Mouse (Mus musculus) kidney, postnatal 14 days (tissue): ENCODE measurements at regions not wholly inside any gene's neighbourhood (a gene's known extent, or its start where the extent isn't known, plus 50 kb on each side); places are given as distances from the start of the nearest gene placed in this dataset.
A peak's percentile ranks its signal among the peaks of the same experiment; 100 is the strongest.

ENCODE experiments used
- DNase-seq: peaks from one replicate; pipeline ENCODE4 v3.0.0; 2022; ENCODE audit warnings: mixed read lengths

- no peak for DNase-seq
These were observed 306.1 kb upstream of the Myt1l start for GRCm38 (mm10) chr12:29222099-29222498.

- DNase-seq = no peak
These were observed 302.2 kb upstream of the Myt1l start for GRCm38 (mm10) chr12:29226001-29226400.

GRCm38 (mm10) chr12:29232492-29233447 lies 295.4 kb upstream of the Myt1l start:
- no peak for DNase-seq

DNA sequence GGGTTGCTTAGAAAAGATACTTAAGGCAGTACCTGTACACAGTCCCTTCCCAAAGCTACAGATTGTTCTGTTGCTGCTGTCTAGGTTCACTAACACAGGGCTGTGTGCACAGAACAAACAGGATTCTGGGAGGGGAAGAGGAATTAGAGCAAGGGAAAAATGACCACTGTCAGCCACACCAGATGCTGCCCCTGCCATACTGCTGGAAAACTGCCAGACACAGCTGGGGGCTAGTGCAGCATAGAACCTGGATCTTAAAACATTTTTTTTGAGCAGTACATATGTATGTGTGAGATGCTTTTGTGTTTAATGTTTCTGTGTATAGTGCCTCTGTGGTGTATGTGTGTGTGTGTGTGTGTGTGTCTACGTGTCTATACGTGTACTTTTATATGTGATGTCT lies 291.7 kb upstream of the Myt1l start:
- DNase-seq = no peak

GRCm38 (mm10) chr12:29237516-29237915 lies 290.7 kb upstream of the Myt1l start:
- DNase-seq = no peak

- DNase-seq = no peak
These were observed 288.7 kb upstream of the Myt1l start for GRCm38 (mm10) chr12:29239482-29239881.

- no peak for DNase-seq
These were observed 288.2 kb upstream of the Myt1l start for GRCm38 (mm10) chr12:29239975-29240374.

DNA sequence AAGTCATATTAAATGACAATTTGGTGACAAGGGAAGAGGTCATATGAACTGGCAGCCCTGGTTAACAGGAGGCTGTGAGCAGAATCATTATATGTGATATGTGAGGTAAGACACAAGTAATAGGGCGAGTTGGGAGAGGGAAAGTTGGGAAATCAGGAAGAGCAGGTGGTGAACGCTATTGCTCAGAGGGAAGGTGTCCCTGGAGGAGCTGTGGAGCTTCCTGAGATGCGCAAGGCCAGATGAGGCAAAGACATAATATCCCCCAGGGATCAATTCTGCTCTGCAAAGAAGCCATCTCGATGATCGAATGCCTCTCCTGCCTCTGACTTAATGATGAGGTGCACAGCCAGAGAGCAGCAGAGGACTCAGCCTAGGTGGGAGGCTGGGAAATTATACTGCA lies 285.1 kb upstream of the Myt1l start:
- DNase-seq = no peak

DNA sequence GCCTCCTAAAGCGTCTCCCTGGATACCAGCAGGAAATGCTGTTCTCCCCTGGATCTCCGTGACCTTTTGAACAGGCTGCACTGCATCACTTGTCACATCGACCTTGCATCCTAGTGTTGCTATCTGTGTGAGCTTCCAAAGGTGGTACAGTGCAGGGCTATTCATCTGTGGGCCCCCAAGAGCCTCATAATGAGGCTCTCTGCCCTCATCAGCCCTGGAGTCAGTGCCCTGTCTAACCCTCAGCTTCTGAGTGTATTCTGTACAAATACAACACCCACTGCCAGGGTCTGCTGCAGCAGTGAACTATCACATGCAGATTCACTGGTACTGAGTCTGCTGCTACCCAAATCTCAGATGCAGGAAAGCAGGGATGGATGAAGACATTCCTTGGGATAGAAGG lies 282.1 kb upstream of the Myt1l start:
- no peak for DNase-seq

DNA sequence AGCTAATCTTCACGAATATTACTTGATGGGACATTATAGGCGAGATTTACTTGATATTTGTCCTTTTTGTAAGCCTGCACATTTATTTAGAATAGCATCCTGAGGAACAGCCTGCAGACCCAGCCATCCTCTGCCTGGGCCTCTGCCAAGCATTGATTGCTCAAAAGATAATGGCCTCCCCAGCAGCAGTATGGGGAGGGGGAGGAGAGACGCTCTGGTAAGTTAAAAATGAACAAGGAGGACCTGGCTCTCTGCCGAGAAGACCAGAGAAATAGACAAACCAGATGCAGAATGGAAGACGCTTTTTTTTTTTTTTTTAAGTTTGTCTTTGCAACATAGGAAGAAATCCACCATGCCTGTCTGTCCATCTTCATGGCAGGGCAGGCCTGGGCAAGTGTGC lies 280.8 kb upstream of the Myt1l start:
- DNase-seq = no peak

- DNase-seq = no peak
These were observed 279.7 kb upstream of the Myt1l start for GRCm38 (mm10) chr12:29248459-29248858.

DNA sequence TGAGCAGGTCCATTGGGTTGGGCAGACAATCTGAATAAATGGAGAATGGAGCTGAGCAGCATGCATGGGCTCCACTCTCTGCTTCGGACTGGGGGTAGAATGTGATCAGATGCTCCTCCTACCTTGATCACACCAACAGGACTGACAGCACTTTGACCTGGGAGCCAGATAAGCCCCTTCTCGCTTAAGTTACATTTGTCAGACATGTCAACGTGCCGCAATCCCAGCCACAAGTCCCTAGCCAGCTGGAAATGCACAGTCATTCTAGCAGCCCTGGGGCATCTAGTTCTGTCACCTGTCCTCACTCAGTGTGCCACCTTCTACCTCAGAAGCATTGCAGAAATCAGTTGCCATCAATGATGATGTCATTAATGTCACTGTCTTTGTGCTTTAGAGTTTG lies 272.1 kb upstream of the Myt1l start:
- DNase-seq = no peak

GRCm38 (mm10) chr12:29257011-29257734 lies 271.0 kb upstream of the Myt1l start:
- no peak for DNase-seq

DNA sequence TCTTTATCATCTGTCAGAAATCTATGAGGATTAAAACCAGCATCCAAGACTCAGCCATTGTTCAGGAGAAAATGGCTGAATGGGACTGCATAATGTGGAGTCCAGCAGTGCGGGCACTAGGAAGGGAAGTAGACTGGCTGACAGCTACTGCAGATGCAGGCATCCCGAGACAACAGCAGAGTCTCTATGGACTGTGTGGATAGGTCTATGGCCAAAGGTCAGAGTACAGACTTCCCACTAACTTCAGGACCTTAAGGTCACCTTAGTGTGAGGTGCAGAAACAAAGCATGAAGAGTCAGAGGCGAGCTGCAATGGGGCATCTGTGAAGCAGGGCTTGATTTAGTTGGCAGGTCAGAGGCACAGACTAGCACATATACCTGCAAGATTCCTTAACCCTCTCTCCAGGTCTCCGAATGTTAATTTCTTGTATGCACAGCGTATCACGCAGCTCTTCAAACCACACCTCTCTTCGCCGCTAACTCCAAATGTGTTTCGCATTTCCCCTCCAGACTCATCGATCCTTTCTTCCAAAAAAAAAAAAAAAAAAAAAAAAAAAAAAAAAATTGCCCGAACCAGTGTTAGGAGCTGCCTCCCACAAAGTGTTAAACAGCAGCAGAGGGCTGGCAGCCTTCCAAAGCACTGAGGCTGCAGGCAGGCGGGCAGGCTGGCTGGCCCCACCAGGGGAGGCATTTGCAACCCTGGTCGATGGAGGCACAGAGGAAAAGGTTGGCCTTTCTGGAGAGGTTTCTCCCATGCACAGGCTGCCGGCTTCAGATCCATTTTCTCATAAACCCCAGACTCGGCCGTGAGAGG lies 270.2 kb upstream of the Myt1l start:
- peak; percentile 76 for DNase-seq

- DNase-seq = no peak
These were observed 269.7 kb upstream of the Myt1l start for GRCm38 (mm10) chr12:29258548-29258874.

- DNase-seq = no peak
These were observed 269.2 kb upstream of the Myt1l start for GRCm38 (mm10) chr12:29258966-29259365.

GRCm38 (mm10) chr12:29274166-29274565 lies 254.0 kb upstream of the Myt1l start:
- no peak for DNase-seq

DNA sequence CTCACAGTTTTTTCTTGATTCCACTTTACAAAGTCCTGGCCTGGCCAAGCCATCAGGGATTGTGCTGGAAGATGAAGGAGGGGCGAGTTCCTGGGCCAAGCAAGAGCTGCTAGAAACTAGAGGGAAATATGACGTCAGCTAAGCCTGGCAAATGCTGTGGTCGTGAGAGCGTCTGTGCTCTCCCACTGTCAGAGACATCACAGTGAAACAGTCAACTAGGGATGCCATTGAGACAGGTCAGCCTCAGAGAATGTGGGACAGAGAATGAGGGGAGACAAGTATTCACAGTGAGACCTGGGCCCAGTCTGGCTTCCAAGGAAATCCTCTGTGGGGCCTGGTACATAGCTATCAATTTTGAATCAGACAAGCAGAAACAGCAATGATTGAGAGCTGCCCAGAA lies 252.5 kb upstream of the Myt1l start:
- DNase-seq = no peak

DNA sequence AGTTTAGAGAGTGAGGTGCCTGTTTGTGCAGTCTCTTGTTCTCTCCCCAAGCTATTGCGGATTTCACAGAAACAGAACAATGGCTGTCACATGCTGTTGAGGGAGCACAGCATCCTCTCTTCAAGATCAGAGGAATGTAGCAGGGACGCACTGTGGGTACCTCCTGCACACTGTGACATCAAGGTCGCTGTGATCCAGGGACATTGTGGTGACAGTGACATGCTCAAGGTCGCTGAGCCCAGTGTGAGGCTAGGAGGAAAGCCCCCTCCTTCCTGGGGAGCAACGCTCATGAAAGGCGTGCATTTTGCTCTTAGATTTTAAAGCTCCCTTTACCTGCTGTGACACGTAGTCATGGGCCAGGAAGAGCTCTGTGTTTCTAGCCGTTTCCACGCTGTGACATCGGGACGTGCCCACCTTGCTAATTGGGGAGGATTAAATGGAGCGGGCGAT lies 248.5 kb upstream of the Myt1l start:
- DNase-seq = no peak

DNA sequence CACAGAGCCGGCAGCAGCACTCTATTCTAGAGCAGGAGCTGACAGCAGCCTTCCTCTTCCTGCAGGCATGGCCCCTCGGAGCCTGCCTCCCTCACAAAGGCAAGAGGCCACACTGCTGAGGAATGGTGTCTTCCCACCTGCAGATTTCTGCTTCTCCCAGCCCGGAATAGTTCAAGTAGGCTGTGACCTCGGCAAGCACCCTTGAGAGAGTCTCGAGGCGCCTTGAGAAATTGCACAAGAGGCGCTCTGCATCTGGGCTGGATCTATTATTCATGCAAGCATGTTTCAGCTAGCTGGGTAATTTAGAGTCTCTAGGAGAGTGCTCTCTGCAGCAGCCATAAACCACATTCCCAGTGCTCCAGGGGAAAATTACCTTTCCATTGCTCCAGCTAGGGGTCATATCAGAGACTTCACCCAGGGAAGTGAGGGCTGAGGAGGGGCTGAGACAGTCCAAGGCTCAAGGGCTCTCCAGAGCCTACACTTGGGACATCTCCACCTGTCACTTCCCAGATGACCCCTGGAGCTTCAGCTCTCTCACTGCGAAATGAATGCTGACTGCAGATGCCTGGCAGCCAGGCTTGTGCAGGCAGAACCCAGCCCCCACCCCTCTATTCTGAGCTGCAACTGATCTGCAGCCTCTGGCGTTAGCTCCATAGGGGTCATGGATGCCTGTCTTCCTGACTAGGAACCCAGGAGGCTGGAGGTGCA lies 247.9 kb upstream of the Myt1l start:
- DNase-seq = no peak

- DNase-seq = no peak
These were observed 247.1 kb upstream of the Myt1l start for GRCm38 (mm10) chr12:29280861-29281630.

- no peak for DNase-seq
These were observed 239.4 kb upstream of the Myt1l start for GRCm38 (mm10) chr12:29288801-29289200.
